Mouse (Mus musculus) G1E (cell line): ENCODE data around the gene Nav1. TPM values are rescaled to one million over a fixed set of nuclear protein-coding genes. Genes with fewer than 3 reads are reported as not detected.
"Not testable (repeated sequence)": the region's sequence is repeated elsewhere in the genome, so short reads cannot be mapped to it uniquely, and the experiment has no call there.

Source experiments
- ATAC-seq: 2 replicates; pipeline ENCODE4 v1.8.0; 2016; ENCODE audit warnings: mild to moderate bottlenecking; ENCODE audit not compliant: insufficient number of reproducible peaks, poor library complexity, low FRiP score, severe bottlenecking; ENCODE audit errors: extremely low read depth
- DNase-seq: peaks from one replicate; pipeline ENCODE4 v3.0.0; 2012; ENCODE audit warnings: low spot score
- H3K27me3 ChIP-seq: 2 replicates; pipeline ENCODE4 v1.6.1; 2012; ENCODE audit warnings: mild to moderate bottlenecking, low read length, inconsistent platforms; ENCODE audit not compliant: insufficient read depth
- H3K36me3 ChIP-seq: replicated peaks from 2 replicates; pipeline ENCODE3; 2012; ENCODE audit warnings: mild to moderate bottlenecking, inconsistent platforms
- H3K4me1 ChIP-seq: 2 replicates; pipeline ENCODE4 v1.6.1; 2012; ENCODE audit warnings: low read depth, low read length, inconsistent platforms, mixed read lengths; ENCODE audit not compliant: insufficient read depth
- H3K4me3 ChIP-seq: 2 replicates; pipeline ENCODE4 v1.5.1; 2012; ENCODE audit warnings: low read depth, mild to moderate bottlenecking, inconsistent platforms, low read length, moderate library complexity, mixed read lengths
- H3K9me3 ChIP-seq: replicated peaks from 2 replicates; pipeline ENCODE4 v1.6.1; 2012; ENCODE audit warnings: inconsistent platforms
- CTCF ChIP-seq: IDR thresholded peaks from 2 replicates; pipeline ENCODE4 v1.5.1; 2012; ENCODE audit warnings: low read depth, low read length, inconsistent platforms, mixed read lengths
- GATA1 ChIP-seq: IDR thresholded peaks from 2 replicates; pipeline ENCODE4 v1.6.1; 2012; ENCODE audit warnings: borderline replicate concordance, low read length, inconsistent platforms, mixed read lengths
- GATA2 ChIP-seq: IDR thresholded peaks from 2 replicates; pipeline ENCODE4 v1.6.1; 2012; ENCODE audit warnings: low read depth, low read length, inconsistent platforms, borderline replicate concordance
- POLR2AphosphoS5 ChIP-seq: IDR thresholded peaks from 2 replicates; pipeline ENCODE4 v1.6.1; 2012; ENCODE audit warnings: low read depth, low read length, inconsistent platforms; ENCODE audit not compliant: insufficient replicate concordance
- TAL1 ChIP-seq: conservative IDR thresholded peaks from 2 replicates; pipeline ENCODE4 v1.6.1; 2012; ENCODE audit warnings: low read depth, low read length, inconsistent platforms, mixed read lengths
- polyA plus RNA-seq: library from polyadenylated mRNA; stranded (reverse); fragments of >175 nt; gene quantifications from 2 replicates; pipeline ENCODE4 v1.2.3, GENCODE M21; 2012
- total RNA-seq, 2 experiments: library from RNA; stranded (forward) in 1 of 2; stranded (reverse) in 1 of 2; fragments of 200-1000 nt in 1 of 2; fragments of >200 nt in 1 of 2; fragmentation: Nextera tagmentation in 1 of 2; gene quantifications; 2 replicates each; pipeline ENCODE4 v1.2.3; 2014 to 2017

Gene Nav1
- total and polyA plus RNA-seq, 3 experiments: 0.22 TPM; not detected in 2

DNA sequence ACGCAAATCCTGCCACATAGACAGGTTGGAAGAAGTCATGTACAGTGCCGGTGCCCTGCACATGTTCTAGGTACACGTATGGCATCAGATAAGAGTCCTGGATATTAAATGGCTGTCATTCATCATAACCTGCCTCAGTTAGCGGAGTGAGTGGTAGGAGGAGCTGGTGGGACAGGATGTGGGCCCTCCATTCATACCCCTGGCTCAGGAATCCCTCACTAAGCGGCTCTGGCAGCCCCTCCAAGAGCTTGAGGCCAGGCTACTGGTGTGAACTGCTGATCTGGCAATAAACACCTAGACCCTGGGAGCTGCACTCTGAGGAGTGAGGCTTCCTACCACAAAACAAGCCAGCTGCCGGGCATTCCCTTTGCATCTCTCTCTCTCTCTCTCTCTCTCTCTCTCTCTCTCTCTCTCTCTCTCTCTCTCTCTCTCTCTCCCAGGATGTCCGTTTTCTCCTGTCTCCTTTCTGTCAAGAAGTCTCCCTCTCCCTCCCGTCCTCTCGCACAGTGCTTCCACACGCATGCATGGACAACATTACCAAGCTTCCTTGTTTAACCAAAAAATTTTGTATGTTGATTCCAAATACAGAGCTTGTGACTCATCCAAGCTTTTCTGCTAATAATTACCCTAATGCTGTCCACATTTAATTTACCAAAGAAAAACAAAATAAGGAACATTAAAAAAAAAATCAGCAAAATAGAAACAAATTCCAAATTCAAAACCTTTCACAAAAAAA lies 116.0 kb downstream of the Nav1 start:
- Histone ChIP-seq H3K27me3 (peaks cover 9% of the 10 kb centered on the region; the same call in 1 of the 2 replicates), H3K4me3 (no peak overlapping the region), H3K36me3 (no peaks in the 10 kb centered on the region), H3K9me3 (no peaks in the 10 kb centered on the region), H3K4me1 (no peaks in the 10 kb centered on the region)
- DNase-seq (no peak), ATAC-seq (no peak)
- TF ChIP-seq GATA2 (no peak), TAL1 (no peak), CTCF (no peak), GATA1 (no peak), POLR2AphosphoS5 (no peak)

DNA sequence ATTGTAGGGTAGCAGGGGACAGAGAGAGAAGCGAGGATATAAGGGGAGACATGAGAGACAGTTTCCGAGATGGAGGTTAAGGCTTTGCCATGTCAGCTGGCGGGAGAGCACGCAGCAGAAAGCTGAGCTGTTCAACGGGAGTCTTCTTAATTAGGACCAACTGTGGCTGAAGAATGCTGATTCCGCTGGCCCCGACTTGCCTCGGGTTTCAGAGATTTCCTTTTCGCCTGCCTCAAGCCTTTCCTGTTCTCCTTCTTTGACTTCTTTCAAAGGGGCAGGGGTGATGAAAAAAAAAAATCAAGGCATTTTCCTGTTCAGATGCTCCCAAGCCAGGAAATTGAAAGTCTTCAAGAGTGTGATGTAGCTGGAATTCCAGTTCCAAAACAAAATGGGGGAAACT lies 118.2 kb downstream of the Nav1 start:
- TF ChIP-seq POLR2AphosphoS5 (no peak), CTCF (no peak), TAL1 (no peak), GATA2 (no peak), GATA1 (no peak)
- DNase-seq: no peak

DNA sequence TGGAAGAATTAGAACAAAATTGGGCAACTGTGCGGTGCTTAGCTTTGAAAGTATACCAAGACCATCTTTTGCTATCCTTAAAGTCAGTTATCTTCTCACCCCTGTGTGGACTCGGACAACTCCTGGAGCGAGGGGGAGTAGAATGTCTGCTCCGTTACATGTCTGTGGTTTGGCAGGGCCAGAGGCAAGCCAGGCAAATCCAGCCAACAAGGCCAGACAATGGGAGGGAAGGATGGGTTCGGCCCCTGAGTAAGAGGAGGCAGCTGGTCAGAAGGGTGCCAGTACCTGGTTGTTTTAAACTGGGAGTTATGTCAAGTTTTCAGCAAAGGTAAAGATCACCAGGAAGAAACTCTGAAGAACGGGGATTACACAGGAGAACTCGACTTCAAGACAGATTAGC lies 121.9 kb downstream of the Nav1 start:
- TF ChIP-seq TAL1: no peak
- TF ChIP-seq CTCF: no peak
- TF ChIP-seq GATA1: no peak
- no peak for TF ChIP-seq GATA2
- TF ChIP-seq POLR2AphosphoS5: no peak
- no peak for ATAC-seq
- Histone ChIP-seq H3K4me1 (no peaks in the 10 kb centered on the region), H3K36me3 (no peaks in the 10 kb centered on the region), H3K9me3 (no peaks in the 10 kb centered on the region), H3K27me3 (peaks cover 7% of the 10 kb centered on the region; the same call in 1 of the 2 replicates), H3K4me3 (no peak overlapping the region)
- DNase-seq: no peak

More for the DNA sequence above, 118.2 kb downstream of the Nav1 start:
- no peaks in the 10 kb centered on the region for H3K4me1 ChIP-seq
- no peak for ATAC-seq
- peaks cover 10% of the 10 kb centered on the region; the same call in 1 of the 2 replicates for H3K27me3 ChIP-seq
- H3K36me3 ChIP-seq: no peaks in the 10 kb centered on the region
- H3K9me3 ChIP-seq: no peaks in the 10 kb centered on the region
- H3K4me3 ChIP-seq: no peak overlapping the region

DNA sequence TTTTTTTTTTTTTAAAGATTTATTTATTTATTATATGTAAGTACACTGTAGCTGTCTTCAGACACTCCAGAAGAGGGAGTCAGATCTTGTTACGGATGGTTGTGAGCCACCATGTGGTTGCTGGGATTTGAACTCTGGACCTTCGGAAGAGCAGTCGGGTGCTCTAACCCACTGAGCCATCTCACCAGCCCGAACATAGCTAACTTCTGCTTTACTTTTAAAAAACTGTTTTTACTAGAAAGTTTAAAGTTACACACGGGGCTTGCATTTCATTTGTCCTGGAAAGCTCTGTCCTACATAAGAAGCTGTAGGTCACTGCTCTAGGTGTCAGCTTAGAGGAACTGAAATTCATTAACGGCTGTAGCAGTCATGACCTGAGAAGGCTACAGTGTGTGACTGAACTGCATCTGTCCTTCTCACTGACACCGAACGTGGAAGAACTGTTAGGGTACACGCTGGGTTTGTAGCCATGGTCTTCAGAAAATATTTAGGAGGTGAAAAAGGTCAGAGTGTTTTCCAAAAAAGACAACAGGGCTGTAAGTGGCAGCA lies 122.5 kb downstream of the Nav1 start:
- DNase-seq, H3K36me3 ChIP-seq, H3K4me1 ChIP-seq, H3K4me3 ChIP-seq, H3K9me3 ChIP-seq, ATAC-seq, H3K27me3 ChIP-seq: not testable (repeated sequence)

DNA sequence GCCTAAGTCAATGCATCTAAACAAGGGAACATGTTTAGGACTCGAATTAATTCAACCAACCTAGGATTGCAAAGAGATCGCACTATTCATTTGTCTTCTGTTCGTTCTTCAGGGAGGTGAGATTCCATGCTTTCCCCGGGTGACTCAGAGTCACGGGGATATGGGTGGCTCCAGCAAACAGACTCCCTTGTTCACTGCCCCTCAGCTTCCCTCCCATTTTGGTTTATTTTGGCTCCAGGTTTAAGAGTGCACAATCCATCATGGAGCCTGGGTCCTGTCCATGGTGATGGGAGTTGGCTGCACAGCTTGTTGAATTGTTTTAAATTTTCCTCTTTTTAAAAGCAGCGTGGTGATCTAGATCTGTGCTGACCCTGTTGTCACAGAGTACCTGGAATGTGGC lies 123.1 kb downstream of the Nav1 start:
- H3K27me3 ChIP-seq: peaks cover 7% of the 10 kb centered on the region; the same call in 1 of the 2 replicates
- no peak for TF ChIP-seq CTCF
- TF ChIP-seq POLR2AphosphoS5: no peak
- TF ChIP-seq TAL1: no peak
- TF ChIP-seq GATA1: no peak
- TF ChIP-seq GATA2: no peak
- H3K4me1 ChIP-seq: no peaks in the 10 kb centered on the region
- H3K4me3 ChIP-seq: no peak overlapping the region
- H3K36me3 ChIP-seq: no peaks in the 10 kb centered on the region
- no peak for ATAC-seq
- no peak for DNase-seq
- H3K9me3 ChIP-seq: no peaks in the 10 kb centered on the region

DNA sequence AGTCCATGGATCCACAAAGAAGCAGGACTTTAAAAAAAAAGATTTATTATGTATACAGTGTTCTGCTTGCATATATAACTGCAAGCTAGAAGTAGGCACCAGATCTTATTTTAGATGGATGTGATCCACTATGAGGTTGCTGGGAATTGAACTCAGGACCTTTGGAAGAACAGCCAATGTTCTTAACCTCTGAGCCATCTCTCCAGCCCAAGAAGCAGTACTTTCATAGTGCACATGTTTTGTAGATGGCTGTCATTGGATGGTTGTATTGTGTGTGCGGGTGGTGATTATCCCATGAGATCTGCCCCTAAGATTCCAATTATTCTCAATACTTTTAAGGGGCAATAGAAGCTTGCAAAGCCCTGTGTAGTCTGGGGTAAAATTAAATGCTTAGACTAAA lies 124.4 kb downstream of the Nav1 start:
- no peak for DNase-seq
- ATAC-seq: no peak
- Histone ChIP-seq H3K4me1 (no peaks in the 10 kb centered on the region), H3K36me3 (no peaks in the 10 kb centered on the region), H3K9me3 (no peaks in the 10 kb centered on the region), H3K4me3 (no peak overlapping the region), H3K27me3 (peaks cover 7% of the 10 kb centered on the region; the same call in 1 of the 2 replicates)
- TF ChIP-seq GATA1: no peak
- no peak for TF ChIP-seq GATA2
- TF ChIP-seq CTCF: no peak
- TF ChIP-seq TAL1: no peak
- TF ChIP-seq POLR2AphosphoS5: no peak
